Mouse (Mus musculus): ENCODE measurements around the gene Dcaf10. TPM values are rescaled to one million over a fixed set of nuclear protein-coding genes. Genes with fewer than 3 reads are reported as not detected.

The Dcaf10 gene
- polyA plus RNA-seq, 1 experiment from 2014 or later: 9.9 TPM

Small RNA genes lying within 50 kb of the gene (microRNA-seq; reads per million reads assigned to microRNA genes)
- not detected for gene Gm25692

Other genes starting within 250 kb of the Dcaf10 start
- 248 and 292 TPM in 2 replicates for gene Tomm5, start 234.0 kb upstream of the Dcaf10 start, polyA plus RNA-seq (2016; fragmentation: Nextera tagmentation; extraction: Ambion mirVana)
- gene Frmpd1, start 157.2 kb upstream of the Dcaf10 start, polyA plus RNA-seq (2016; fragmentation: Nextera tagmentation; extraction: Ambion mirVana): 4.1 and 4.3 TPM in 2 replicates
- 11.9 and 17.0 TPM in 2 replicates for gene Trmt10b, start 45.0 kb upstream of the Dcaf10 start, polyA plus RNA-seq (2016; fragmentation: Nextera tagmentation; extraction: Ambion mirVana)
- 51.1 and 84.1 TPM in 2 replicates for gene Exosc3, start 631 bp downstream of the Dcaf10 start, polyA plus RNA-seq (2016; fragmentation: Nextera tagmentation; extraction: Ambion mirVana)
- 66.2 and 77.3 TPM in 2 replicates for gene Slc25a51, start 66.7 kb downstream of the Dcaf10 start, polyA plus RNA-seq (2016; fragmentation: Nextera tagmentation; extraction: Ambion mirVana)
- gene Shb, start 190.4 kb downstream of the Dcaf10 start, polyA plus RNA-seq (2016; fragmentation: Nextera tagmentation; extraction: Ambion mirVana): 8.2 and 8.3 TPM in 2 replicates

Measured in heart, embryonic 10.5 days (tissue).